Mouse (Mus musculus): ENCODE results near the gene Olfr1156. TPM values are rescaled to one million over a fixed set of nuclear protein-coding genes. Genes with fewer than 3 reads are reported as not detected.

Olfr1156 gene
- not detected for total RNA-seq (2021)
- long read RNA-seq, experiment 1 = 0 reads
- long read RNA-seq, experiment 2 = 0 reads

- no peak for DNase-seq (ENCODE audit: low spot score)
These were observed at the start of gene Olfr1156 for GRCm38 (mm10) chr2:87953000-87953399. Gene Olfr1156 (minus strand): TSS chr2:87953100.

GRCm38 (mm10) chr2:87989813-87990212 lies 36.9 kb upstream of the Olfr1156 start, which contains the start of gene Olfr1158:
Gene Olfr1158 (plus strand): TSS chr2:87990113.
- no peak for DNase-seq (ENCODE audit: low spot score)

- no peak for DNase-seq (ENCODE audit: low spot score)
These were observed 21.7 kb upstream of the Olfr1156 start, which contains the start of gene Olfr74 for GRCm38 (mm10) chr2:87974563-87974962. Gene Olfr74 (minus strand): TSS chr2:87974663.

GRCm38 (mm10) chr2:87968199-87968598 lies 15.3 kb upstream of the Olfr1156 start, which contains the start of gene Olfr1157:
Gene Olfr1157 (minus strand): TSS chr2:87968299.
- no peak for DNase-seq (ENCODE audit: low spot score)

- DNase-seq (ENCODE audit: low spot score) = no peak
These were observed 7.9 kb downstream of the Olfr1156 start, which contains the start of gene Olfr1155 for GRCm38 (mm10) chr2:87945037-87945436. Gene Olfr1155 (minus strand): TSS chr2:87945137.

GRCm38 (mm10) chr2:87905066-87905465 lies 47.8 kb downstream of the Olfr1156 start, which contains the start of gene Olfr1154:
Gene Olfr1154 (minus strand): TSS chr2:87905166.
- DNase-seq (ENCODE audit: low spot score) = no peak

Other genes with a start within 250 kb of the Olfr1156 start
- gene Olfr1137, start 239.9 kb downstream of the Olfr1156 start, total RNA-seq (2021) = not detected
- not detected for gene Olfr1138, start 213.1 kb downstream of the Olfr1156 start, total RNA-seq (2021)
- not detected for gene Olfr1140, start 209.3 kb downstream of the Olfr1156 start, total RNA-seq (2021)
- gene Olfr1141, start 199.1 kb downstream of the Olfr1156 start, total RNA-seq (2021) = not detected
- gene Olfr152, start 173.6 kb downstream of the Olfr1156 start, total RNA-seq (2021) = not detected
- gene Olfr1143, start 152.5 kb downstream of the Olfr1156 start, total RNA-seq (2021) = not detected
- not detected for gene Olfr1145, start 143.3 kb downstream of the Olfr1156 start, total RNA-seq (2021)
- gene Olfr1148, start 122.6 kb downstream of the Olfr1156 start, total RNA-seq (2021) = not detected
- not detected for gene Olfr1150-ps1, start 109.1 kb downstream of the Olfr1156 start, total RNA-seq (2021)
- gene Olfr1151, start 97.2 kb downstream of the Olfr1156 start, total RNA-seq (2021) = not detected
- gene Olfr1152, start 86.6 kb downstream of the Olfr1156 start, total RNA-seq (2021) = not detected
- gene Olfr1153, start 58.1 kb downstream of the Olfr1156 start, total RNA-seq (2021) = not detected
- gene Olfr1154, start 47.9 kb downstream of the Olfr1156 start, total RNA-seq (2021) = not detected
- gene Olfr1155, start 8.0 kb downstream of the Olfr1156 start, total RNA-seq (2021) = not detected
- gene Olfr1157, start 15.2 kb upstream of the Olfr1156 start, total RNA-seq (2021) = not detected
- not detected for gene Olfr74, start 21.6 kb upstream of the Olfr1156 start, total RNA-seq (2021)
- not detected for gene Olfr1158, start 37.0 kb upstream of the Olfr1156 start, total RNA-seq (2021)
- gene Olfr1160, start 55.2 kb upstream of the Olfr1156 start, total RNA-seq (2021) = not detected
- not detected for gene Olfr1161, start 69.7 kb upstream of the Olfr1156 start, total RNA-seq (2021)
- not detected for gene Olfr73, start 84.6 kb upstream of the Olfr1156 start, total RNA-seq (2021)
- gene Olfr1162, start 98.0 kb upstream of the Olfr1156 start, total RNA-seq (2021) = not detected
- gene Olfr1163, start 118.7 kb upstream of the Olfr1156 start, total RNA-seq (2021) = not detected
- gene Olfr1164, start 140.9 kb upstream of the Olfr1156 start, total RNA-seq (2021) = not detected
- gene Olfr1166, start 175.2 kb upstream of the Olfr1156 start, total RNA-seq (2021) = not detected
- not detected for gene Olfr1167, start 202.1 kb upstream of the Olfr1156 start, total RNA-seq (2021)
- gene Olfr1168, start 228.8 kb upstream of the Olfr1156 start, total RNA-seq (2021) = not detected

Data from gastrocnemius, adult 18-20 months (tissue).